Mouse (Mus musculus) forebrain, embryonic 13.5 days (tissue): ENCODE data around the gene Sox4. TPM values are rescaled to one million over a fixed set of nuclear protein-coding genes. Genes with fewer than 3 reads are reported as not detected.
A peak's percentile ranks its signal among the peaks of the same experiment; 100 is the strongest.

Experiments used
- ATAC-seq: fragments of 200-750 bp; cut with Nextera tagmentation; 2 replicates; pipeline ENCODE4 v1.8.0; 2017
- H3K27ac ChIP-seq: fragments of 300-500 bp; sonication (generic); 2 replicates; pipeline ENCODE4 v1.5.1; 2015; ENCODE audit warnings: inconsistent platforms, mild to moderate bottlenecking, moderate library complexity
- H3K27me3 ChIP-seq: fragments of 300-500 bp; sonication (generic); 2 replicates; pipeline ENCODE4 v1.6.1; 2015; ENCODE audit warnings: mild to moderate bottlenecking, inconsistent platforms
- H3K36me3 ChIP-seq: fragments of 300-500 bp; sonication (generic); 2 replicates; pipeline ENCODE4 v1.6.1; 2015; ENCODE audit warnings: mild to moderate bottlenecking, inconsistent platforms; ENCODE audit not compliant: poor library complexity, severe bottlenecking
- H3K4me1 ChIP-seq: fragments of 300-500 bp; sonication (generic); 2 replicates; pipeline ENCODE4 v1.6.1; 2015; ENCODE audit warnings: inconsistent platforms
- H3K4me2 ChIP-seq: fragments of 300-500 bp; sonication (generic); 2 replicates; pipeline ENCODE4 v1.6.1; 2015; ENCODE audit warnings: inconsistent platforms, mild to moderate bottlenecking, moderate library complexity
- H3K4me3 ChIP-seq: fragments of 300-500 bp; sonication (generic); 2 replicates; pipeline ENCODE4 v1.5.1; 2015; ENCODE audit warnings: mild to moderate bottlenecking, inconsistent platforms
- H3K9ac ChIP-seq: fragments of 300-500 bp; sonication (generic); 2 replicates; pipeline ENCODE4 v1.6.1; 2015; ENCODE audit warnings: mild to moderate bottlenecking, inconsistent platforms
- H3K9me3 ChIP-seq: fragments of 300-500 bp; sonication (generic); replicated peaks from 2 replicates; pipeline ENCODE4 v1.6.1; 2016; ENCODE audit warnings: inconsistent platforms
- WGBS: fragments of 180-500 bp; shearing (Covaris S2); methylation state at CpG from one replicate; pipeline ENCODE4 v1.1.7; 2015; 5-methylcytosine and 5-hydroxymethylcytosine counted together
- polyA plus RNA-seq: library from polyadenylated mRNA; unstranded; fragments of >200 nt; fragmentation: Nextera tagmentation; extraction: Ambion mirVana; gene quantifications from 2 replicates; pipeline ENCODE4 v1.2.1, GENCODE M21; 2015

Sox4 gene
- polyA plus RNA-seq, 1 experiment from 2014 or later: 218 TPM

DNA sequence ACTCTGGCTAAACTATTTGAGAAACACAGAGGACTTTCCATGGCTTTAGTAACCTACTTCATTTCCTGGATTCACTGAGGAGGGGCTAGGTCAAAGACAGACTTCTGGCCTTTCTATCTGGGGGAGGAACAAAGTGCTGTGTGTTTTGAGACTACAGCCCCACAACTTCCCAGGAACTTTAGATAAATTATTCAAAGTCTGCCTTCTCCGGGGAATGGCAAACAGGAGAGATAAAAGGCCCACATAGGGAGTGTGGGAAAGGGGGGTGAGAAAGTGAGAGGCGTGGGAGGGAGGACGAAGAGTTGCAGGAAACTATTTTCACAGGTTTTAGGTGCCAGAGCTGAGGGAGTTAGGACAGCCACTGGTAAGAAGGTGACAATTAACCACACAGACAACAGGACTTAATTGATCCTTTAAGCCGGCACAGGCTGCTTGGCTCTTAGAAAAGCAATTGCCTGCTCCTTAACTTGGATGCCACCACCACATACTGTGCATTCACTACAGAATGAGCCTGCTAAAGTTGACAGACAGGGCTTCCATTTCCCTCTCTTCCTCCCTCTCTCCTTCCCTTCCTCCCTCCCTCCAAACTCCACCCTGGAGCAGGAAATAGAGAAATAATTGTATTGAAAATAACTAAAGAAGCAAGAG lies 11.4 kb downstream of the Sox4 start:
- H3K36me3 ChIP-seq: 0 out of 2 replicates have a peak, but pooled peaks cover 7% of the 10 kb centered on the region
- H3K4me1 ChIP-seq: peaks cover 22% of the 10 kb centered on the region
- no peaks in the 10 kb centered on the region for H3K9me3 ChIP-seq
- no peak overlapping the region for H3K4me3 ChIP-seq
- no peak overlapping the region for H3K4me2 ChIP-seq
- no peak for ATAC-seq
- 0 out of 2 replicates have a peak overlapping the region, but pooled peaks have one; percentile 7 for H3K27ac ChIP-seq
- no peaks in the 10 kb centered on the region for H3K27me3 ChIP-seq
- 1% methylated on average over 4 of the region's 4 CpGs for WGBS
- no peak overlapping the region for H3K9ac ChIP-seq

DNA sequence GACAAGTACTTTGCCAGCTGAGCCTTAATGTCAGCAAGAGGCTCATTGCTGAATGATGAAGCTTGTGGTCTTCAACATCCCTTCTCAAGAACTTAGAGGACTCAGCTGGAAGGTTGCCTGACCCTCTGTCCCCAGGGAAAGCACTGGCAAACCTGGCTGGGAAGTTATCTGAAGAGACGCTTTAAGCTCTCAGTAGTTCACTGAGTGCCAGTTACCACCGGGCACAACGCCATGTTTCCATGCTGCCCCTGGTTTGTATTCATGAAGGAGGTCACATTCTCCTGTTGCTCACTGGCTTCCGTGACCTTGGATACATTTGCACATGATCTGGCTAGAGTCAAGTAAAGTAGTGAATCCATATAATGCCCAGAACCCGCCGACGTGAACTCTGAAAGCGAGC lies 20.1 kb downstream of the Sox4 start:
- Histone ChIP-seq H3K4me3 (no peak overlapping the region), H3K36me3 (no peaks in the 10 kb centered on the region), H3K27me3 (no peaks in the 10 kb centered on the region), H3K9ac (no peak overlapping the region), H3K4me1 (peaks cover 9% of the 10 kb centered on the region; the same call in 1 of the 2 replicates), H3K9me3 (no peaks in the 10 kb centered on the region), H3K27ac (no peak overlapping the region), H3K4me2 (no peak overlapping the region)
- ATAC-seq: no peak
- 88% methylated on average over 8 of the region's 8 CpGs for WGBS

DNA sequence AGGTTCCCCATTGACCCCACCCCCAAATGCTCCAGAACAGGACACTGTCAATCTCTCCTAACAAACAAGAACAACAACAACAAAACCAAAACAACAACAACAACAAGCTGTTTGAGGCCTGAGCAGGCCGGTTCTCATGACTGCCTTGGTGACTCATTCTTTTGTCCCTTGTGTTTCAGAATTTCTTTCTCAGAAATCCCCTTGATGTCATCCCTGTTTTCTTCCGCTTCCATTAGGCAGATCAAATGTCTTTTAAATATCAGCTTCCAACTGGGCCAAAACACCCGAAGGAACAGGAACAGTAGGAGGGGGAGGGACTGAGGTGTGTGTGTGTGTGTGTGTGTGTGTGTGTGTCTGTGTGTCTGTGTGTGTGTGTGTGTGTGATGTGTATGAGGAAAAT lies 21.7 kb downstream of the Sox4 start:
- Histone ChIP-seq H3K27me3 (no peaks in the 10 kb centered on the region), H3K4me1 (peaks cover 9% of the 10 kb centered on the region), H3K9me3 (no peaks in the 10 kb centered on the region), H3K36me3 (no peaks in the 10 kb centered on the region), H3K27ac (no peak overlapping the region), H3K4me2 (no peak overlapping the region), H3K9ac (no peak overlapping the region), H3K4me3 (no peak overlapping the region)
- WGBS: 17% methylated on average over 3 of the region's 3 CpGs
- ATAC-seq: no peak

DNA sequence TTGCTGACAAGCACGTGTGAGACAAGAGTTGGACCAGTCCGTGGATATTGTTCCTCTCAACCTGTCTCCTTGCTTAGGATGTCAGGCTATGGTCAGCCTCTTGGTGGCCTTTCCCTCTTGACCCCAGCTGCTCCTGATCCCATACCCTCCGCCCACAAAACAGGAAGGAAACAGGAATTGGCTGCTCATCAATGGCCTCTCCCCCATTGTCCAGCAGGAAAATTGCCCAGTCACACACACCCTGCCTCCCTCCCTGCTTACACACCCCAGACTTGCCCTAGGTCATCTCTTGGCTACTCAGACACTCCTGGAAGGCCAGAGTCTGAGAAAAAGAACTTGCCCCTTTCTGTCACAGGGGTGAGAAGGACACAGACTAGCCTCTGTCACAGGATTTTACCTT lies 22.2 kb downstream of the Sox4 start:
- no peak for ATAC-seq
- H3K4me2 ChIP-seq: no peak overlapping the region
- H3K36me3 ChIP-seq: no peaks in the 10 kb centered on the region
- WGBS: 82% methylated on average over 3 of the region's 3 CpGs
- no peak overlapping the region for H3K4me3 ChIP-seq
- no peak overlapping the region for H3K9ac ChIP-seq
- H3K27ac ChIP-seq: no peak overlapping the region
- H3K27me3 ChIP-seq: no peaks in the 10 kb centered on the region
- no peaks in the 10 kb centered on the region for H3K9me3 ChIP-seq
- peaks cover 9% of the 10 kb centered on the region for H3K4me1 ChIP-seq

DNA sequence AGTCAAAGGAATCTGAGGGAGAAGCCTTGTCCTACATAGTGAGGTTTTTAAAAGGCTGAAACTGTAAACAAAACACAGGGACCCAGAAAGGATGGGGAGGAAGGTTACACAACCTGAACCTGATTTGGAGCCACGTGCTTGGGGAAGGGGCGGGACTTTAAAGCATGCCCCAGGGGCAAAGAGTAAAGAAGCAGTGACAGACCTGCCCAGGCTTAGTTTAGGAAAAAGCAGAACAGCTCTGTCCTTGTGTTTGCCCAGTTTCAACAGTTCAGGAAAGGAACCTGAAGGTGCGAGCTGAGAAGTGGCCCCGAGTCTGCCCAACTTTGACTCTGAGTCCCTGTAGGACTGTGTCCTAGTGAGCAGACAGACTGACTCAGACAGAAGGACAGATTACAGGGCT lies 23.1 kb downstream of the Sox4 start:
- no peak overlapping the region for H3K4me2 ChIP-seq
- H3K4me3 ChIP-seq: no peak overlapping the region
- H3K4me1 ChIP-seq: peaks cover 6% of the 10 kb centered on the region
- WGBS: 69% methylated on average over 4 of the region's 4 CpGs
- H3K36me3 ChIP-seq: no peaks in the 10 kb centered on the region
- no peak overlapping the region for H3K27ac ChIP-seq
- no peak for ATAC-seq
- H3K9ac ChIP-seq: no peak overlapping the region
- no peaks in the 10 kb centered on the region for H3K9me3 ChIP-seq
- no peaks in the 10 kb centered on the region for H3K27me3 ChIP-seq

DNA sequence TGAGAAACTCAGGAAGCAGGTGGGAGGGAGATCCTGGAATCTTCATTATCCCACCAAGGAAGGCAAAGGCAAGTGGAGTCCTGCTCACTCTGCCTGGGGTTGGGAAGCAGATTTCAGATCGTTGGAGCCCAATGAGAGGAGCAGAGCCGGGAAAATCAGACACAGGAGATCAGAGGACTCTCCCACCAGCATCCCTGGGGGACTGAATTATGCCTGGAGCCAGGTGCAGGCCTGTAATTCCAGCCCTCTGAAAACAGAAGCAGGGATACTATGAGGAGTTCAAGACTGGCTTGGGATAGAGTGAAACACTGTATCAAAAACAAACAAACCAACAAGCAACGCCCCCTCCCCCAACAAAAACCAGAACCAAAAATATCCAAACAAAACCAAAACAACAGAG lies 23.6 kb downstream of the Sox4 start:
- no peak overlapping the region for H3K9ac ChIP-seq
- no peaks in the 10 kb centered on the region for H3K27me3 ChIP-seq
- peaks cover 3% of the 10 kb centered on the region for H3K4me1 ChIP-seq
- H3K4me3 ChIP-seq: no peak overlapping the region
- H3K9me3 ChIP-seq: no peaks in the 10 kb centered on the region
- H3K36me3 ChIP-seq: no peaks in the 10 kb centered on the region
- no peak overlapping the region for H3K27ac ChIP-seq
- ATAC-seq: no peak
- 38% methylated on average over 3 of the region's 3 CpGs for WGBS
- H3K4me2 ChIP-seq: no peak overlapping the region

DNA sequence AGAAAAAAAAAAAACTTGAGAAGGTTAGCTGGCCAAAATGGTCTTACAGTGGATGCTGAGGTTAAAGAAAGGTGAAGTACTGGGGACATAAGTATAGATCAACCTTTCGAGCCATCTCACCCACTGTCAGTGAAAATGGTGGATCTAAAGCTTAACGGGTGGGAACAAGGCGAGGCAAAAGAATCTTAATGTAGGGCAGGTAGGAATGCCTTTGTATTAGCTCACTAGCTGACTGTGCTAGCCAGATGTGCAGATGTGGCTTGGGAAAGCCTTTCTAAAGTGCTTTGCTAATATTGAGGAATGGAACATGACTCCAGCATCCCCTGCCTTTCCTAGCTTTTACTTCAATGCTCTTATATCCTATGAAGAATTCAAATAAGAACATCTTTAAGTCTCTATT lies 30.4 kb downstream of the Sox4 start:
- no peak overlapping the region for H3K27ac ChIP-seq
- ATAC-seq: no peak
- no peak overlapping the region for H3K9ac ChIP-seq
- H3K36me3 ChIP-seq: no peaks in the 10 kb centered on the region
- no peaks in the 10 kb centered on the region for H3K9me3 ChIP-seq
- H3K27me3 ChIP-seq: no peaks in the 10 kb centered on the region
- H3K4me2 ChIP-seq: no peak overlapping the region
- H3K4me1 ChIP-seq: no peaks in the 10 kb centered on the region; the same call in 1 of the 2 replicates
- WGBS: 93% methylated on average over 3 of the region's 3 CpGs
- H3K4me3 ChIP-seq: no peak overlapping the region

DNA sequence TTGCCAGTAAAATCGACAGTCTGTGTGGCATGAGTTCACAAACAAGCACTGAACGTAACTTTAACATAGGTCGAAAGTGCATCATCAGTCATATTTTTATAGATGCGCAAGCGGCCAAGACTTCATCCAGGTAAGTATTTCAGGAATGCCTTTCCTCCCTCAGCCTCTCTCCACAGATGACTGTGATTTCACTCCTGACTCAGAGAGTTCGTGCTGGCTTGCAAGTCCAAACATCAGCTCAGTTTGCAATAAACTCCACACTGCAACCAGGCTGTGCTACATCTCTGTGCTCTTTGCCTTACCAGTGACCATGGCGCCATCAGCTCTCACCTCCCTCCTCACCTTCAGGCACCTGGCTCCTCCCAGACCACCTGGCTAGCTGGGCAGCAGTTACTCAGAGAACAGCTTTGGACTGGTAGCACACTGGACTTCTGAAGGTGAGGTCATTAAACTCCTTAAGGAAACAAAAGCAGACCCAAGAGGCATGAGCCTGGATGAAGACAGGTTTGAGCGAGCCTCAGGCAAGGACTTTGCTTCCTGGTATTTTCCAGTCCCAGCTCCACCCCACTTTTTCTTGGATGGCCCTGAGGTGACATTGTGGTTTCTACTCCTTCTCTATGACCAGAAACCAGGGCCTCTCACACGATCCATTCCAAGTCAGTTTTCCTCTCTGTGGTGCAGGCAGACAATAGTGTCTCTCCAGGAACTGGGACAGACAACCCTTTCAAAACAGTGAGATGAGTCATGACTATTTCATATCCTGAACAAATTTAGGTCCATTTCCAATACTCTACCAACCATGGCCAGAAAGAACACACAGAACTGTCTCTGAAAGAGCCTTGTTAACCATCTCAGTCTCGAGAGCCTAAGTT lies 35.9 kb downstream of the Sox4 start:
- 92% methylated on average over 10 of the region's 10 CpGs for WGBS
- ATAC-seq: no peak
- H3K4me2 ChIP-seq: no peak overlapping the region

DNA sequence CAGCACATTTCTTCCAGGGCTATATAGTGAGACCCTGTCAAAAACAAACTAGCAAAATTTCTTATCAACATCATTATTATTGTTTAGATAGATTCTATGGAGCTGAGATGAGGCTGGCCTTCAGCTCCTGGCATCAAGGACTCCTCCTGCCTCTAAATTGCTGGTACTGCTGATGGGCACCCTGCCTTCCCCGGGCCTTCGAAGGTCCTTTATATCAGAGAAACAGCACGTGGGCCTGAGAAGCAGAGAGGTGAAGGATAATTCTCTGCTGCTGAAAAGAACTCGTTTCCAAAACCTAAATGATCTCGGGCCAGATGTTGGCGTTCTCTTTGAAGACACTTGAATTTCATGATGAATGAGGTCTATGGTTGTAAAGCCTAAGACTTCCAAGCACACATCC lies 39.9 kb downstream of the Sox4 start:
- no peak for ATAC-seq
- H3K9ac ChIP-seq: no peak overlapping the region
- no peaks in the 10 kb centered on the region for H3K36me3 ChIP-seq
- H3K4me2 ChIP-seq: no peak overlapping the region
- H3K27me3 ChIP-seq: no peaks in the 10 kb centered on the region
- H3K4me3 ChIP-seq: no peak overlapping the region
- no peaks in the 10 kb centered on the region for H3K4me1 ChIP-seq
- WGBS: 83% methylated on average over 6 of the region's 6 CpGs
- H3K27ac ChIP-seq: no peak overlapping the region
- no peaks in the 10 kb centered on the region for H3K9me3 ChIP-seq

More for the DNA sequence above, 35.9 kb downstream of the Sox4 start:
- H3K27me3 ChIP-seq: no peaks in the 10 kb centered on the region
- no peak overlapping the region for H3K9ac ChIP-seq
- H3K9me3 ChIP-seq: no peaks in the 10 kb centered on the region
- no peak overlapping the region for H3K4me3 ChIP-seq
- no peaks in the 10 kb centered on the region for H3K4me1 ChIP-seq
- no peaks in the 10 kb centered on the region for H3K36me3 ChIP-seq
- H3K27ac ChIP-seq: no peak overlapping the region

DNA sequence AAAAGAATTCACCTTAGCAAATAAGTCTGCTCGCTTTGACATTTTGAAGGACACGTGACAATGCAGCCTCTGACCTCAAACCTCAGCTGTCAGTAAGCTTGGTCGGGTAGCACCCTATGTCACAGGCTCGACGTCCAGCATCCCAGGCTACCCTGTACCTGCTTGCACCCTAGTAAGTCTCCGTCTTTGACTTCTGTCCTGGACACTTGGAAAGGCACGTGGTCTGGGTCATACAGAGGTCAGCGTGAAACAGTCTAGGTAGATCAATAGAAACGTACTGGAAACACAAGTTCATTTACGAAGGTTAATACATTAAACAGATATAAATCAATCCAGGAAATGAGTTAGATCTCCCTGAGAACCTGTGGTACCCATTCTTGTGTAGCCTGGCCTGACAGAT lies 46.5 kb downstream of the Sox4 start:
- H3K4me2 ChIP-seq: no peak overlapping the region
- 93% methylated on average over 10 of the region's 10 CpGs for WGBS
- H3K27ac ChIP-seq: no peak overlapping the region
- no peaks in the 10 kb centered on the region for H3K27me3 ChIP-seq
- no peak overlapping the region for H3K4me3 ChIP-seq
- no peaks in the 10 kb centered on the region for H3K4me1 ChIP-seq
- H3K36me3 ChIP-seq: no peaks in the 10 kb centered on the region
- no peak for ATAC-seq
- no peak overlapping the region for H3K9ac ChIP-seq
- H3K9me3 ChIP-seq: no peaks in the 10 kb centered on the region
